10 mouse cellular contexts compared by ENCODE assay signal in genomic region chr15:85993386-85993785, GRCm38 (mm10). TPM values are rescaled to one million over a fixed set of nuclear protein-coding genes. Genes with fewer than 3 reads are reported as not detected.
DNase-seq lines count a peak whose midpoint lies in the region; ATAC-seq and TF ChIP-seq lines count a peak whose summit lies in the region.
"Had no signal": no experiment of that assay in that cellular context is flagged by ENCODE, and none has a peak within 500 bp of the region (broad histone marks: within the 10 kb centered on the region; RNA-seq: fewer than 3 reads in every experiment).

No protein-coding gene starts in this region.

- DNase-seq in layer of hippocampus, adult 2 months (ENCODE audit: low spot score in 2 of 2): no peak
- no peak for DNase-seq in layer of hippocampus, adult 9-11 months
- no peak for DNase-seq in forebrain, embryonic 11.5 days (ENCODE audit: low spot score)
- DNase-seq in frontal cortex, postnatal 14 days (ENCODE audit: low spot score in 2 of 2): no peak
- DNase-seq: adrenal gland, adult 2 months had no signal

- peaks cover 29% of the 10 kb centered on the region for H3K4me1 ChIP-seq in forebrain, embryonic 11.5 days (replicated peaks; ENCODE audit: control insufficient read depth, insufficient read depth, low read length)
- peaks cover 50% of the 10 kb centered on the region for H3K4me1 ChIP-seq in hindbrain, embryonic 15.5 days (replicated peaks)
- H3K4me1 ChIP-seq in midbrain, embryonic 13.5 days (replicated peaks): peaks cover 52% of the 10 kb centered on the region
- peaks cover 6% of the 10 kb centered on the region; the same call in 1 of the 2 replicates for H3K4me1 ChIP-seq in intestine, embryonic 16.5 days (ENCODE audit: control insufficient read depth, insufficient read depth, low read length)

- ATAC-seq in forebrain, embryonic 11.5 days (replicated peaks; ENCODE audit: low FRiP score): no peak
- no peak for ATAC-seq in hindbrain, embryonic 15.5 days (ENCODE audit: low FRiP score, low read depth)
- ATAC-seq in midbrain, embryonic 13.5 days: no peak
- ATAC-seq in intestine, embryonic 16.5 days: no peak

- H3K9me3 ChIP-seq in forebrain, embryonic 11.5 days (ENCODE audit: control insufficient read depth, low read length): no peaks in the 10 kb centered on the region
- H3K9me3 ChIP-seq in hindbrain, embryonic 15.5 days: no peaks in the 10 kb centered on the region
- no peaks in the 10 kb centered on the region for H3K9me3 ChIP-seq in midbrain, embryonic 13.5 days
- H3K9me3 ChIP-seq in intestine, embryonic 16.5 days (ENCODE audit: control insufficient read depth, low read length): no peaks in the 10 kb centered on the region
- H3K9me3 ChIP-seq: heart, embryonic 10.5 days had no signal

- 0 out of 2 replicates have a peak overlapping the region, but pooled peaks have one; percentile 3 for H3K4me2 ChIP-seq in forebrain, embryonic 11.5 days (ENCODE audit: low read depth, low read length, severe bottlenecking)
- no peak overlapping the region for H3K4me2 ChIP-seq in hindbrain, embryonic 15.5 days
- no peak overlapping the region for H3K4me2 ChIP-seq in midbrain, embryonic 13.5 days (replicated peaks)
- H3K4me2 ChIP-seq in intestine, embryonic 16.5 days (ENCODE audit: low read depth, low read length): no peak overlapping the region

- peak overlapping the region; percentile 44; the same call in 1 of the 2 replicates for H3K9ac ChIP-seq in forebrain, embryonic 11.5 days (ENCODE audit: low read length)
- H3K9ac ChIP-seq in hindbrain, embryonic 15.5 days: no peak overlapping the region
- H3K9ac ChIP-seq in midbrain, embryonic 13.5 days (replicated peaks): no peak overlapping the region
- no peak overlapping the region for H3K9ac ChIP-seq in intestine, embryonic 16.5 days (ENCODE audit: low read depth, low read length)
- H3K9ac ChIP-seq: liver, embryonic 14.5 days had no signal

- TF ChIP-seq CTCF in layer of hippocampus, adult 2 months (conservative IDR thresholded peaks at IDR 0.05): no peak

- no peak overlapping the region for H3K4me3 ChIP-seq in layer of hippocampus, adult 2 months
- no peak overlapping the region for H3K4me3 ChIP-seq in forebrain, embryonic 11.5 days (ENCODE audit: low read depth, low read length)
- no peak overlapping the region for H3K4me3 ChIP-seq in hindbrain, embryonic 15.5 days
- no peak overlapping the region for H3K4me3 ChIP-seq in midbrain, embryonic 13.5 days (replicated peaks)
- H3K4me3 ChIP-seq in intestine, embryonic 16.5 days (ENCODE audit: low read length): no peak overlapping the region
- H3K4me3 ChIP-seq: heart, embryonic 10.5 days had no signal

- peak overlapping the region; percentile 68 for H3K27ac ChIP-seq in layer of hippocampus, adult 2 months
- peak overlapping the region; percentile 93 for H3K27ac ChIP-seq in forebrain, embryonic 11.5 days (ENCODE audit: low read depth, low read length)
- peak overlapping the region; percentile 51; the same call in 1 of the 2 replicates for H3K27ac ChIP-seq in hindbrain, embryonic 15.5 days (replicated peaks)
- H3K27ac ChIP-seq in midbrain, embryonic 13.5 days: peak overlapping the region; percentile 81
- no peak overlapping the region for H3K27ac ChIP-seq in intestine, embryonic 16.5 days (ENCODE audit: low read length)
- H3K27ac ChIP-seq: liver, embryonic 14.5 days had no signal

- H3K27me3 ChIP-seq in forebrain, embryonic 11.5 days (ENCODE audit: control insufficient read depth, insufficient read depth, low read length): no peaks in the 10 kb centered on the region
- no peaks in the 10 kb centered on the region for H3K27me3 ChIP-seq in hindbrain, embryonic 15.5 days
- no peaks in the 10 kb centered on the region for H3K27me3 ChIP-seq in midbrain, embryonic 13.5 days
- no peaks in the 10 kb centered on the region for H3K27me3 ChIP-seq in intestine, embryonic 16.5 days (replicated peaks; ENCODE audit: control insufficient read depth, insufficient read depth, low read length)

- H3K36me3 ChIP-seq in forebrain, embryonic 11.5 days (ENCODE audit: control insufficient read depth, insufficient read depth, low read length): no peaks in the 10 kb centered on the region
- no peaks in the 10 kb centered on the region for H3K36me3 ChIP-seq in hindbrain, embryonic 15.5 days
- no peaks in the 10 kb centered on the region for H3K36me3 ChIP-seq in midbrain, embryonic 13.5 days
- no peaks in the 10 kb centered on the region for H3K36me3 ChIP-seq in intestine, embryonic 16.5 days (ENCODE audit: control insufficient read depth, insufficient read depth, low read length)
- H3K36me3 ChIP-seq: heart, embryonic 10.5 days had no signal

RNA-seq across cellular contexts. Expression of gene Celsr1, which starts 40.2 kb away (rescaled TPM):
- 1 to 10 TPM; 5.5 to 5.8 TPM for total RNA-seq in layer of hippocampus, adult 2 months (2021)
- 7.3 and 7.9 TPM in 2 replicates for polyA plus RNA-seq in forebrain, embryonic 11.5 days (2014; fragmentation: Nextera tagmentation; extraction: Ambion mirVana)
- polyA plus RNA-seq in hindbrain, embryonic 15.5 days (2015; fragmentation: Nextera tagmentation; extraction: Ambion mirVana): 1.4 and 1.6 TPM in 2 replicates
- 2.0 and 2.7 TPM in 2 replicates for polyA plus RNA-seq in midbrain, embryonic 13.5 days (2015; fragmentation: Nextera tagmentation; extraction: Ambion mirVana)
- polyA plus RNA-seq in intestine, embryonic 16.5 days (2015; fragmentation: Nextera tagmentation; extraction: Ambion mirVana): 0.51 and 0.70 TPM in 2 replicates
